Mouse (Mus musculus): ENCODE measurements at regions not wholly inside any gene's neighbourhood (a gene's known extent, or its start where the extent isn't known, plus 50 kb on each side); places are given as distances from the start of the nearest gene placed in this dataset.

GRCm38 (mm10) chr3:35321991-35322390, 431.9 kb upstream of the Atp11b start:
- Histone ChIP-seq H3K36me3 (ENCODE audit: control insufficient read depth, insufficient read depth, low read length) (no peaks in the 10 kb centered on the region), H3K4me3 (replicated peaks; ENCODE audit: low read length) (no peak overlapping the region), H3K27ac (replicated peaks; ENCODE audit: low read depth, low read length) (no peak overlapping the region), H3K9me3 (ENCODE audit: control insufficient read depth, low read length) (no peaks in the 10 kb centered on the region), H3K27me3 (ENCODE audit: control insufficient read depth, insufficient read depth, low read length) (no peaks in the 10 kb centered on the region), H3K9ac (ENCODE audit: low read depth, low read length, severe bottlenecking) (no peak overlapping the region), H3K4me1 (ENCODE audit: control insufficient read depth, insufficient read depth, low read length) (peaks cover 6% of the 10 kb centered on the region), H3K4me2 (replicated peaks; ENCODE audit: low read depth, low read length, severe bottlenecking) (no peak overlapping the region)
- 65% methylated on average over 2 of the region's 2 CpGs for WGBS
- no peak for ATAC-seq (ENCODE audit: low FRiP score, low read depth)
- TF ChIP-seq POLR2A (IDR thresholded peaks at IDR 0.05; ENCODE audit: borderline replicate concordance, extremely low read depth, insufficient read depth, insufficient read length): no peak
- no peak for DNase-seq (ENCODE audit: low spot score)

GRCm38 (mm10) chr3:35322899-35323298, 431.0 kb upstream of the Atp11b start:
- Histone ChIP-seq H3K4me3 (replicated peaks; ENCODE audit: low read length) (no peak overlapping the region), H3K27me3 (ENCODE audit: control insufficient read depth, insufficient read depth, low read length) (no peaks in the 10 kb centered on the region), H3K4me1 (ENCODE audit: control insufficient read depth, insufficient read depth, low read length) (peaks cover 6% of the 10 kb centered on the region), H3K27ac (replicated peaks; ENCODE audit: low read depth, low read length) (no peak overlapping the region), H3K9ac (ENCODE audit: low read depth, low read length, severe bottlenecking) (no peak overlapping the region), H3K4me2 (replicated peaks; ENCODE audit: low read depth, low read length, severe bottlenecking) (no peak overlapping the region), H3K9me3 (ENCODE audit: control insufficient read depth, low read length) (no peaks in the 10 kb centered on the region), H3K36me3 (ENCODE audit: control insufficient read depth, insufficient read depth, low read length) (no peaks in the 10 kb centered on the region)
- TF ChIP-seq POLR2A (IDR thresholded peaks at IDR 0.05; ENCODE audit: borderline replicate concordance, extremely low read depth, insufficient read depth, insufficient read length): no peak
- ATAC-seq (ENCODE audit: low FRiP score, low read depth) (0 out of 2 replicates have a peak, but pooled peaks have one; percentile 13), DNase-seq (ENCODE audit: low spot score) (no peak)
- 95% methylated on average over 4 of the region's 4 CpGs for WGBS

GRCm38 (mm10) chr3:35323450-35324077, 430.3 kb upstream of the Atp11b start:
- no peak for TF ChIP-seq POLR2A (IDR thresholded peaks at IDR 0.05; ENCODE audit: borderline replicate concordance, extremely low read depth, insufficient read depth, insufficient read length)
- H3K4me3 ChIP-seq (replicated peaks; ENCODE audit: low read length): no peak overlapping the region
- WGBS: 60% methylated on average over 11 of the region's 11 CpGs
- H3K36me3 ChIP-seq (ENCODE audit: control insufficient read depth, insufficient read depth, low read length): no peaks in the 10 kb centered on the region
- H3K4me1 ChIP-seq (ENCODE audit: control insufficient read depth, insufficient read depth, low read length): peaks cover 6% of the 10 kb centered on the region; the same call in 1 of the 2 replicates
- H3K9me3 ChIP-seq (ENCODE audit: control insufficient read depth, low read length): no peaks in the 10 kb centered on the region
- H3K27me3 ChIP-seq (ENCODE audit: control insufficient read depth, insufficient read depth, low read length): no peaks in the 10 kb centered on the region
- ATAC-seq (ENCODE audit: low FRiP score, low read depth) (no peak), DNase-seq (ENCODE audit: low spot score) (peak; percentile 77)
- H3K9ac ChIP-seq (ENCODE audit: low read depth, low read length, severe bottlenecking): no peak overlapping the region
- H3K27ac ChIP-seq (replicated peaks; ENCODE audit: low read depth, low read length): no peak overlapping the region
- H3K4me2 ChIP-seq (replicated peaks; ENCODE audit: low read depth, low read length, severe bottlenecking): no peak overlapping the region

- H3K9ac ChIP-seq (ENCODE audit: low read depth, low read length, severe bottlenecking): no peak overlapping the region
- no peak for ATAC-seq (ENCODE audit: low FRiP score, low read depth)
- H3K36me3 ChIP-seq (ENCODE audit: control insufficient read depth, insufficient read depth, low read length): no peaks in the 10 kb centered on the region
- WGBS: 17% methylated on average over 11 of the region's 11 CpGs
- H3K9me3 ChIP-seq (ENCODE audit: control insufficient read depth, low read length): no peaks in the 10 kb centered on the region
- H3K4me2 ChIP-seq (replicated peaks; ENCODE audit: low read depth, low read length, severe bottlenecking): no peak overlapping the region
- H3K27ac ChIP-seq (replicated peaks; ENCODE audit: low read depth, low read length): no peak overlapping the region
- no peaks in the 10 kb centered on the region for H3K27me3 ChIP-seq (ENCODE audit: control insufficient read depth, insufficient read depth, low read length)
- H3K4me1 ChIP-seq (ENCODE audit: control insufficient read depth, insufficient read depth, low read length): peaks cover 6% of the 10 kb centered on the region; the same call in 1 of the 2 replicates
- DNase-seq (ENCODE audit: low spot score): no peak
- no peak overlapping the region for H3K4me3 ChIP-seq (replicated peaks; ENCODE audit: low read length)
- no peak for TF ChIP-seq POLR2A (IDR thresholded peaks at IDR 0.05; ENCODE audit: borderline replicate concordance, extremely low read depth, insufficient read depth, insufficient read length)
Measured at GRCm38 (mm10) chr3:35324186-35324585, 429.7 kb upstream of the Atp11b start.

- H3K27me3 ChIP-seq (ENCODE audit: control insufficient read depth, insufficient read depth, low read length): no peaks in the 10 kb centered on the region
- no peaks in the 10 kb centered on the region for H3K36me3 ChIP-seq (ENCODE audit: control insufficient read depth, insufficient read depth, low read length)
- H3K4me1 ChIP-seq (ENCODE audit: control insufficient read depth, insufficient read depth, low read length): no peaks in the 10 kb centered on the region
- no peak for TF ChIP-seq POLR2A (IDR thresholded peaks at IDR 0.05; ENCODE audit: borderline replicate concordance, extremely low read depth, insufficient read depth, insufficient read length)
- H3K27ac ChIP-seq (replicated peaks; ENCODE audit: low read depth, low read length): no peak overlapping the region
- no peak for DNase-seq (ENCODE audit: low spot score)
- H3K4me2 ChIP-seq (replicated peaks; ENCODE audit: low read depth, low read length, severe bottlenecking): 0 out of 2 replicates have a peak overlapping the region, but pooled peaks have one; percentile 14
- H3K9ac ChIP-seq (ENCODE audit: low read depth, low read length, severe bottlenecking): no peak overlapping the region
- H3K4me3 ChIP-seq (replicated peaks; ENCODE audit: low read length): no peak overlapping the region
- WGBS: 15% methylated on average over 18 of the region's 18 CpGs
- no peaks in the 10 kb centered on the region for H3K9me3 ChIP-seq (ENCODE audit: control insufficient read depth, low read length)
- no peak for ATAC-seq (ENCODE audit: low FRiP score, low read depth)
Measured at GRCm38 (mm10) chr3:35332534-35333272, 421.2 kb upstream of the Atp11b start.

Measured in limb, embryonic 14.5 days (tissue).